Mouse (Mus musculus): Measurements from ENCODE around the gene Tescl. TPM values are rescaled to one million over a fixed set of nuclear protein-coding genes. Genes with fewer than 3 reads are reported as not detected.
A peak's percentile ranks its signal among the peaks of the same experiment; 100 is the strongest.

The Tescl gene
- polyA plus RNA-seq, 1 experiment from 2014 or later, result not detected

- CTCF ChIA-PET, result interaction anchor here (0.7 to 1.6 kb wide), 8 partner anchors 9 to 145 kb away, joined by 3 to 6 read pairs (median 3); no protein-coding TSS in a partner anchor
- POLR2A ChIA-PET, result interaction anchor here (0.6 kb wide), 2 partner anchors 31 to 777 kb away, joined by 6 to 7 read pairs; no protein-coding TSS in a partner anchor
- ATAC-seq, result no peak
- DNase-seq (ENCODE audit: low read depth, low spot score), result no peak
- in situ Hi-C loops (cut with MboI; ENCODE audit: low pct_unique_long_range_greater_than_20kb), result no loop called here
- no peak for TF ChIP-seq CTCF (IDR thresholded peaks at IDR 0.05)
- no peaks in the 10 kb centered on the region for H3K27me3 ChIP-seq
These were observed 33.8 kb downstream of the Tescl start for GRCm38 (mm10) chr7:24299823-24300481.

GRCm38 (mm10) chr7:24298973-24299708 lies 34.6 kb downstream of the Tescl start:
- DNase-seq (ENCODE audit: low read depth, low spot score) (peak; percentile 25), ATAC-seq (peak; percentile 79)
- TF ChIP-seq CTCF (IDR thresholded peaks at IDR 0.05), result no peak
- ChIA-PET CTCF (interaction anchor here (0.9 to 1.5 kb wide), 4 partner anchors 9 to 19 kb away, joined by 3 to 6 read pairs (median 4); no protein-coding TSS in a partner anchor), POLR2A (interaction anchor here (0.6 kb wide), 2 partner anchors 32 to 778 kb away, joined by 6 to 7 read pairs; no protein-coding TSS in a partner anchor)
- no peaks in the 10 kb centered on the region for H3K27me3 ChIP-seq
- in situ Hi-C loops (cut with MboI; ENCODE audit: low pct_unique_long_range_greater_than_20kb), result no loop called here

GRCm38 (mm10) chr7:24298635-24298972 lies 35.1 kb downstream of the Tescl start:
- ChIA-PET CTCF (interaction anchor here (1.0 to 1.2 kb wide), 2 partner anchors 12 to 13 kb away, joined by 3 to 6 read pairs; no protein-coding TSS in a partner anchor), POLR2A (interaction anchor here (0.6 to 0.7 kb wide), 2 partner anchors 17 to 100 kb away, joined by 3 to 4 read pairs; no protein-coding TSS in a partner anchor)
- DNase-seq (ENCODE audit: low read depth, low spot score), result no peak
- ATAC-seq, result no peak
- no peak for TF ChIP-seq CTCF (IDR thresholded peaks at IDR 0.05)
- no peaks in the 10 kb centered on the region for H3K27me3 ChIP-seq
- in situ Hi-C loops (cut with MboI; ENCODE audit: low pct_unique_long_range_greater_than_20kb), result no loop called here

GRCm38 (mm10) chr7:24297361-24298095 lies 36.2 kb downstream of the Tescl start:
- no peak for TF ChIP-seq CTCF (IDR thresholded peaks at IDR 0.05)
- no peaks in the 10 kb centered on the region for H3K27me3 ChIP-seq
- in situ Hi-C loops (cut with MboI; ENCODE audit: low pct_unique_long_range_greater_than_20kb), result no loop called here
- ATAC-seq (no peak), DNase-seq (ENCODE audit: low read depth, low spot score) (no peak)
- CTCF ChIA-PET, result interaction anchor here (1.0 to 1.3 kb wide), 2 partner anchors 10 to 11 kb away, joined by 3 to 4 read pairs; no protein-coding TSS in a partner anchor
- POLR2A ChIA-PET, result interaction anchor here (0.6 kb wide), 2 partner anchors 18 to 215 kb away, joined by 4 to 5 read pairs; no protein-coding TSS in a partner anchor

GRCm38 (mm10) chr7:24296386-24296785 lies 37.4 kb downstream of the Tescl start:
- no peak for DNase-seq (ENCODE audit: low read depth, low spot score)
- POLR2A ChIA-PET, result no interaction called here
- in situ Hi-C loops (cut with MboI; ENCODE audit: low pct_unique_long_range_greater_than_20kb), result no loop called here
- H3K27me3 ChIP-seq, result no peaks in the 10 kb centered on the region
- CTCF ChIA-PET, result no interaction called here
- ATAC-seq, result no peak
- no peak for TF ChIP-seq CTCF (IDR thresholded peaks at IDR 0.05)

DNA sequence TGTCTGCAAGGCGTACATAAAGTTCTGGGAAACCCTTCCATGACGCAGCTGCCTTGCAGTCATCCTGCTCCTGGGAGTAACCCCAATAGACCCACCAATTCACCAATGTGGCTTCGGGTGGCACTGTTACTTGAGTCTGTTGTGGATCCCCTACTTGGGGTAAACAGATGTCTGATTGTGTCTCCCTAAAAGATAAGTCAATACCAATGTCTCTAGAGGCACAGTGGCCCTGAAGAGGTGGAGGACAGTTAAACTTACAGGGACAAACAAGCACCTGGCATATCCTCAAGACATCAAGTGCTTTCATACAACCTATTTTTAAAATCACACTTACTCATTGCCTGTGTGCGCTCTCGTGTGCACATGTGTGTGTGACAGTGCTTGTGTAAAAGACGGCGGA lies 38.4 kb downstream of the Tescl start:
- in situ Hi-C loops (cut with MboI; ENCODE audit: low pct_unique_long_range_greater_than_20kb), result no loop called here
- ATAC-seq (no peak), DNase-seq (ENCODE audit: low read depth, low spot score) (no peak)
- TF ChIP-seq CTCF (IDR thresholded peaks at IDR 0.05), result no peak
- no peaks in the 10 kb centered on the region for H3K27me3 ChIP-seq
- CTCF ChIA-PET, result no interaction called here
- POLR2A ChIA-PET, result no interaction called here

DNA sequence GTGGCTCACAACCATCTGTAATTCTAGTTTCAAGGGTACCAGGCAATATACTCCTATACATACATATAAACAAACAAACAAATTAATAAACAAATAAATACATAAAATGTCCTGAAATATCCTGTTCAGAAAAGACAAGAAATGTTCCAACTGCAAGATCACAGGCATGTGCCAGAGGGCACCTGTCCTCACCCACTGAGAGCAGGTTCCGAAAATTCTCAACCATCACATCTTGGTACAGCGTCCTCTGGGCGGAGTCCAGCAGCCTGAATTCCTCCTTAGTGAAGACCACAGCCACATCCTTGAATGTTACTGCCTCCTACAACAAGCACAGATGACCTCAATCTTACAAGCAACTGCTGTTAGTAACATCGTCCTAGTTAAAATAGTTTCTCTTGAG lies 39.0 kb downstream of the Tescl start:
- no peak for DNase-seq (ENCODE audit: low read depth, low spot score)
- in situ Hi-C loops (cut with MboI; ENCODE audit: low pct_unique_long_range_greater_than_20kb), result no loop called here
- no peak for ATAC-seq
- no peak for TF ChIP-seq CTCF (IDR thresholded peaks at IDR 0.05)
- CTCF ChIA-PET, result no interaction called here
- POLR2A ChIA-PET, result no interaction called here
- no peaks in the 10 kb centered on the region for H3K27me3 ChIP-seq

- DNase-seq (ENCODE audit: low read depth, low spot score) (no peak), ATAC-seq (no peak)
- H3K27me3 ChIP-seq, result no peaks in the 10 kb centered on the region
- TF ChIP-seq CTCF (IDR thresholded peaks at IDR 0.05), result no peak
- in situ Hi-C loops (cut with MboI; ENCODE audit: low pct_unique_long_range_greater_than_20kb), result no loop called here
- POLR2A ChIA-PET, result no interaction called here
- CTCF ChIA-PET, result no interaction called here
These were observed 40.5 kb downstream of the Tescl start for GRCm38 (mm10) chr7:24293061-24293851.

- no peak for TF ChIP-seq CTCF (IDR thresholded peaks at IDR 0.05)
- POLR2A ChIA-PET, result no interaction called here
- in situ Hi-C loops (cut with MboI; ENCODE audit: low pct_unique_long_range_greater_than_20kb), result no loop called here
- no peak for DNase-seq (ENCODE audit: low read depth, low spot score)
- CTCF ChIA-PET, result no interaction called here
- no peaks in the 10 kb centered on the region for H3K27me3 ChIP-seq
- ATAC-seq, result no peak
These were observed 42.2 kb downstream of the Tescl start for GRCm38 (mm10) chr7:24291387-24292090.
